Mouse (Mus musculus): ENCODE results near the gene Ppp1ca.

The Ppp1ca gene

DNA sequence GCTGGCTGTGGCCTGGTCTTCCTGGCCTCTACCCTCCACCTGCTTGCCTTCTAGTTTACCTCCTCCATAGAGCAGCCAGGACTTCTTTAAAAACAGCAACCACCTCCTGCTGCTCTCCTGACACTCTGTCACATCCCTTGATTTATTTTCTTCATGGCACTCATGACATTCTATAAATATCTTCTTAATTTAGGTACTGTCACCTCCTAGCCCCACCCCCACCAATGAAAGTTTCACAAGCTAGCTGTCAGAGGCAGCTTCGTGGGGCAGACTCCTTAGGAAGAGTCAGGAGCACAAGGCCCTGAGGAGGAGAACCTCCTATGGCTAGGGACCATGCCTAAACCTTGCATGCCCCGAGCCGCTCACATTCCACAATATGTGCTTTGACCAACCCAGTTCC is 4.6 kb upstream of the Ppp1ca start:
- DNase-seq = no peak

DNA sequence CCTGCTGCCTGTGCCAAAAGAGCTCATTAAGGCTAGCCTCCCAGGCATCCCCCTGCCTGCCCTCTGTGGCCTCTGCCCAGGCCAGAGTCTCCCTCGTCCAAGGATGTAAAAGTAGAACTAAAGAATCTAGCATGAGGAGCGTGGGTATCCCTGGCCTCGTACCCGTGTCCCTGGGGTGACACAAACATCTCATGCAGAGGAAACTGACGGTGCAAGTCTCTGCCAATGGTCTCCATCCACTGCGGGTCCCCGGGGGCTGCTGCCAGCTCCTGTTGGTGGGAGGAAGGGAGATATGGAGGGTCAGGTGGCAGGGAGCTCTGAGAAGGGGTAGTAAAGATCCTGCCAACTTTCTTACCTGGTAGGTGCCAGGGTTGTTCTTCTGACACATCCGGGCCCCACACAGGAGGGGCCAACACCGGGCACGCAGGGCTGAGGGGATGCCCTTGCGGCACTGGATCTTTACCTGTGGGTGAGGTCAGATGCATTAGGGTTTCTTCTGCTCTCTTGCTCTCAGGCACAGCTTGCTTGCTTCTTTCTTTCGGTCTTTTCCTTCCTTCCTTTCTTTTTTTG is 2.7 kb upstream of the Ppp1ca start:
- no peak for DNase-seq

DNA sequence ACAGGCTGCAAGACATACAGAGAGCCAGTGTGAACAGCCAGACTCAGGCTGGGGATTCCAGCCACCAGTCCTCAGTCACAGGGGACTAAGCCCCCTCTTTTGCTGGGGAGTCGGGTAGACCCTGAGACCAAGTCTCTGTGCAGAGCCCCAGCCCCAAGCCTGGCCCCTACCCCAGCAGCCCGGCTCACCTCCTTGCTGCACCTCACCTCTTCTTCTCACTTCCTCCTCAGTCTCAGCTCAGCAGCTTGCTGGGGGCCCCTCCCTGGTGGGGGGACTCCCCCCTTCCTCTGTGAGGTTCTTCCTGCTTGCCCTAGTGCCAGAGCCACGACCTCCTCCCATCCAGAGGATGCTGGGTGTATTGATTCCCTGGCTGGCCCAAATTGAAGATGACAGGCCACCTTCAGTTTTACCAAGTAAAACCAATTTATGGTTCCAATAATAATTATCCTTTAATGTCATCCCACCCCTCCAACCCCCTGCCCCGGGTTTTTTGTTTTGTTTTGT is 982 bp upstream of the Ppp1ca start, which contains the start of gene Tbc1d10c:
TSS of gene Tbc1d10c (minus strand) at position 454 of the 504 bp plus-strand sequence.
- DNase-seq = no peak

DNA sequence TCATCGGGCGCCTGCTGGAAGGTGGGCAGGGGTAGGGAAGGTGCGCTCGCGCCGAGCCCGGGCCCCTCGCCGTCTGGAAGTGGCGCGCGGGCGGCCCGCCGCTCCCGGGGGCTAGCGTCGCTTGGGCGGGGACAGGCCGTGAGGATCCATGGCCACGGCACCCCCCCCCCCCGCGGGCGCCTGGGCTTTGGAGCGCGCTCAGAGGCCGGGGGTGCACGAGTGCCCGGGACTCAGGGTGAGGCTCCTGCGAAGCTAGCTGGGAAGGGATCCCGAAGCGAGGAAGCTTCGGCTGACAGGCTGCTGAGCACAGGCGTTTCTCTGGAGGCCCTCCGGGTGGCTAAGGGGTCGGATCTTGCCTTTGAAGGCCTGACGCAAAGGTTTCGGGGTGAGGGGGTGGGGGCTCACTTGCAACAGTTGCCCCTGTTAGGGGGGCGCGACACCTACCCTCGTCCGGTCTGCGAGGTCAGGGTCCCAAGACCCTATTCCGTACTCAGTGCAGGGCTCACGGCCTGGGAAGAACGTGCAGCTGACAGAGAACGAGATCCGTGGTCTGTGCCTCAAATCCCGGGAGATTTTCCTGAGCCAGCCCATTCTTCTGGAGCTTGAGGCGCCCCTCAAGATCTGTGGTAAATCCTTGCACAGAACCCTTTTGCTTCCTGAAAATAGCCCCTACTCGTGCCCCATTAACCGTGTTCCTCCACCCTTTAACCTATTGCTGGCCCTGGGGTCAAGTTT is 553 bp downstream of the Ppp1ca start:
- no peak for DNase-seq

DNA sequence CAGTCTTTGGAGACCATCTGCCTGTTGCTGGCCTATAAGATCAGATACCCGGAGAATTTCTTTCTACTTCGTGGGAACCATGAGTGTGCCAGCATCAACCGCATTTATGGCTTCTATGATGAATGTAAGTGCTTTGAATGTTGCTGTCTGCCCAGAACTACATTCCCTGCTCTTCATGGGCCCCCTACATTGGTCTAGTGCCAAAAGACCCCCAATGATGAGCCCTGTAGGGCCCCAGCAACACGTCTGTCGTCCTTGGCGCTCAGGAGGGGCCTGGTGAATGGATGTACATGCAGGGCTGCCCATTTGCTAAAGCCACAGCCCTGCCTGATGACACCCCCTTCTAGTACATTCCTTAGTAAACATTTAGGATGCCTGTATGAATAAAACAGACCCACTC is 1.3 kb downstream of the Ppp1ca start:
- no peak for DNase-seq

DNA sequence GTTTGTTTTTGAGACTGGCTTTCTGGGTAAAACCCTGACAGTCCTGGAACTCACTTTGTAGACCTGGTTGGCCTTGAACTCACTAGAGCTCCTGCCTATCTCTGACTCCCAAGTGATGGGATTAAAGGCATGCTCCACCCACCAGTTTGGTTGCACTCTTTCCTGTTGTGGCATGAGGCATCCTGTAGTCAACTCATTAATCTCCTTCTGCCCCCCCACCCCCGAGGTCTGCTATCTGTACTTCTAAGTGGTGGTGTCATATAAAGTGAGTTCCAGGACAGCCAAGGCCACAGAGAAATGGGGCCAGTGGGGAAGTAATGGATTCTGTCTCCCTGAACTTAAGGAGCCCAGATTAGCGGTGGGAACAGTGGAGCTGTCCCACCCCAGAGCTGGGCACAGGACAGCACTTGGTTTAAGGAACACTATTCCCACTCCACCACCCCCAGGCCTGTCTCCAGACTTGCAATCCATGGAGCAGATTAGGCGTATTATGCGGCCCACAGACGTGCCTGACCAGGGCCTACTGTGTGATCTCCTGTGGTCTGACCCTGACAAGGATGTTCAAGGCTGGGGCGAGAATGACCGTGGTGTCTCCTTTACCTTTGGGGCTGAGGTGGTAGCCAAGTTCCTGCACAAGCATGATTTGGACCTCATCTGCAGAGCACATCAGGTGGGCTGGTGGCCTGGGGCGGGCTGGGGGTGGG is 2.3 kb downstream of the Ppp1ca start:
- DNase-seq = no peak

DNA sequence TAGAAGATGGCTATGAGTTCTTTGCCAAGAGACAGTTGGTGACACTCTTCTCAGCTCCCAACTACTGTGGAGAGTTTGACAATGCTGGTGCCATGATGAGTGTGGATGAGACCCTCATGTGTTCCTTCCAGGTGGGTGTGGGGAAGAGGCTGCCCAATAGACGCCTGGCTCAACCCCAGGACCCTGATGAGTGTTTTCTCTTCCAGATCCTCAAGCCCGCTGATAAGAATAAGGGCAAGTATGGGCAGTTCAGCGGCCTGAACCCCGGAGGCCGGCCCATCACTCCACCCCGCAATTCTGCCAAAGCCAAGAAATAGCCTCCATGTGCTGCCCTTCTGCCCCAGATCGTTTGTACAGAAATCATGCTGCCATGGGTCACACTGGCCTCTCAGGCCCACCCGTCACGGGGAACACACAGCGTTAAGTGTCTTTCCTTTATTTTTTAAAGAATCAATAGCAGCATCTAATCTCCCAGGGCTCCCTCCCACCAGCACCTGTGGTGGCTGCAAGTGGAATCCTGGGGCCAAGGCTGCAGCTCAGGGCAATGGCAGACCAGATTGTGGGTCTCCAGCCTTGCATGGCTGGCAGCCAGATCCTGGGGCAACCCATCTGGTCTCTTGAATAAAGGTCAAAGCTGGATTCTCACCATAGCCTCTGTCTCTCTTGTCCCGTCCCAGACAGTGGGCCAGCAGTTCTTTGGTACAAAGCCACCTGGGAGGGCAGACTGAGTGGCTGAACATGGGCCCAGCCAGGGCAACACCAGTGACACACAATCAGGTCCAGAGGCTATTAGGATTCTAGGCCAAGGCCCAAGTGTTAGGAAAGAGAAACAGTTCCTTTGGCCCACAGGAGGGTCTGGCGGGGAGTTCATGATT is 3.1 kb downstream of the Ppp1ca start:
- DNase-seq = peak; percentile 83 to 85

DNA sequence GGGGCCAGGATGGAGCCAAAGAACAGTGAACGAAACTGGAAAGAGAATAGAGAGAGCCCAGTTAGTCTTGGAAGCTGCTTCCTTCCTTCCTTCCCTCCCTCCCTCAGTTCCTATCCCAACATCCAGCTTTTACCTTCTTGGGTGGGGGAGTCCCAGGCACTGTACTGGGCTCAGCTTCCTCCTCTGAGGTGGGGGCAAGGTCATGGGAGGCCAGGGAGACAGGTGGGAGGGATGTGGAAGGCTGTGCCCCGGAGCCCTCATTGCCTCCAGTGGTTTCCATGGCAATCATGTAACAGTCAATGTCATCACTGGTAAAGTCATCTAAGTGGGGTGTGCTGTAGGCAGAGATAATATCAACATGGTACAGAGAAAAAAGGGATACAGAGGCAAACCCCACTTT is 4.2 kb downstream of the Ppp1ca start:
- DNase-seq = no peak

DNA sequence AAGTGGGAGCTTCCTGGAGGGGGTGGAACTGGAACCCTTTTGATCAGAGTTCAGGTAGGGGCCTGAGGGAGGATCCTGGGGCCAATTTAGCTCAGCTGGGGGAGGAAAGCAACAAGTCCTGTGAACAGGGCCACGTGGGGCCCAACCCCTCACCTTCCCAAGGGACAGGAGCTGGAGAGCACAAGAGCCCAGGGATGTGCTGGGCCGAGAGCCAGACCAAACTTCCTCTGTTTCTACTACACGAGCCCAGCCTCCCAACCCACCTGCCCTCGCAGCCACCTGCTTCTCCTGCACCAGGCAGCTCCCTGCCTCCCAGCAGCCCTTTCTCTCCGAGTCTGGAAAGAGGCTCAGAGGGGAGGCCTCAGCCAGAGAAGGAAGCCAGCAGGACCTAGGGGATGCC is 4.7 kb downstream of the Ppp1ca start:
- no peak for DNase-seq

DNA sequence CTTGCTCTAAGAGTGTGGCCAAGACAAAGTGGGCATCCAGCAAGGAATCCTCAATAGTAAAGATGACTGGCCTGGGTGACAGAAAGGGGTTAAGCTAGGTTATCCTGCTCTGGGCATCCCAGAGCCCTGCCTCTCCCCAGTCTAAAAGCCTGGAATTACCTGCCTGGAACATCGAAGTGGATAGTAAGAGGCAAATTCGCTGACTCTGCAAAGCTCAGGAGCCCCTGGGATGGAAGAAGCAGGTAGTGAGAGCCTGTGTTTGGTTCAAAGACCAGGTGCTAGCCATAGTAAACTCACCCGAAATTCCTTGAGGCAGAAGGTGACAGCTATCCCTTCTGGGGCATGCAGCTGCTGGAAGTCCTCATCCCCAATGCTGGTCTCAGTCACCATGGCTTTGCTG is 5.3 kb downstream of the Ppp1ca start:
- no peak for DNase-seq

DNA sequence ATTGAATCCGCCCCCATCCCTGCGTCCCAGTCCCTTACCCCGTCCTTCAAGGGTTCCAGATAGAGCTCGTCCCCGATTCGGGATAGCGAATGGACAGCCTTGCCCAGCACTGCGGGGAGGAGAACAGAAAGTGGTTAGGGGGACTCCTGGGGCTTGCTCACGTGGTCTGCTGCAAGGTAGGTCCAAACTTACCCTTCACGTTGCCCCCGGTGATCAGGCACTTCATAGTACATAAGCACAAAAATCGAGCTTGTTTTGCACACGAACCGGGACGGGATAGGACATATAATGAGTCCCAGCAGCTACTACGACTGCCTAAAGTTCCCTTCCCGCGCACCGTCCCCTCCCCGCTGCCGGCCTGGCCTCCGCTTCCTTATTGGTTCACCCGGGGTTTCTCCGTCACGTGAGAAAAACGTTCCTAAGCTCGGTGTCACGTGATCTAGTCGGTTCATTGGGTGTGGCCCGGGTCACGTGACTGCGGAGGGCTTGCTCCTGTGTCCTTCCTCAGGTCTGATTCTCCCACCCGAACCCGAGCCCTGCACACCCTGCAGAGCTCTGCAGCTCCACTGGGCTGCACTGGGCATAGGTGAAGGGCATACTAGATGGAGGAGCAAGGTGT is 9.5 kb downstream of the Ppp1ca start, which contains the start of gene Rad9a:
TSS of gene Rad9a (minus strand) at position 372 of the 619 bp plus-strand sequence.
- peak; percentile 95 to 98 for DNase-seq

DNA sequence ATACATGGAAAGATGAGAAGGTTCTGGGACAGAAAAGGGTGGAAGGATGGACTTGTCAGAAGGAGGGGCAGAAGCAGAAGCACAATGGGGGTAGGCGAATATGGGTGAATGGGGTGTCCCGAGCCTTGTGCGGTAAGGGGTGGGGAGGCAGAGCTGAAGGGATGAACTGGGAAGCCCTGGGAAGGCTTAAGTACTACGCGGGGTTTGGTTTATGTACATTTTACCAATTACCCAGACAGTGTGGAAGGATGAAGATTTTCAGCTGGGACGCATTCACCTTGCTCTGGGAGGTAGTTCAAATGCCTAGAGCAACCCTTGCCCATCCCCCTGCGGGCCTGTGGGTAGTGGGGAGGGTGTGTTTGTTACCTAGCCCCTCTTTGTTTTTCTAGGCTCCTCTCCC is 10.3 kb downstream of the Ppp1ca start:
- DNase-seq = no peak

DNA sequence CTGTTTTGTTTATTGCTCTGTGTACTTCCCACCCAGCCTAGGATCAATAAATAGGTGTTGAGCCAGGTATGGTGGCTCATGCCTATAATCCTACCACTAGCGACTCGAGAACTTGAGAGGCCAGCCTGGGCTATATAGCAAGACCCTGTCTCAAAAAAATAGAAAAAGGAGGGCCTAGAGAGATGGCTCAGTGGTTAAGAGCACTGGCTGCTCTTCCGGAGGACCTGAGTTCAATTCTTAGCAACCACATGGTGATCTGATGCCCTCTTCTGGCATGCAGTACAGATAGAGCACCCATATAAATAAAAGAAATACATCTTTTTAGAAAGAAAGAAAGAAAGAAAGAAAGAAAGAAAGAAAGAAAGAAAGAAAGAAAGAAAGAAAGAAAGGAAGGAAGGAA is 11.3 kb downstream of the Ppp1ca start:
- DNase-seq = no peak

DNA sequence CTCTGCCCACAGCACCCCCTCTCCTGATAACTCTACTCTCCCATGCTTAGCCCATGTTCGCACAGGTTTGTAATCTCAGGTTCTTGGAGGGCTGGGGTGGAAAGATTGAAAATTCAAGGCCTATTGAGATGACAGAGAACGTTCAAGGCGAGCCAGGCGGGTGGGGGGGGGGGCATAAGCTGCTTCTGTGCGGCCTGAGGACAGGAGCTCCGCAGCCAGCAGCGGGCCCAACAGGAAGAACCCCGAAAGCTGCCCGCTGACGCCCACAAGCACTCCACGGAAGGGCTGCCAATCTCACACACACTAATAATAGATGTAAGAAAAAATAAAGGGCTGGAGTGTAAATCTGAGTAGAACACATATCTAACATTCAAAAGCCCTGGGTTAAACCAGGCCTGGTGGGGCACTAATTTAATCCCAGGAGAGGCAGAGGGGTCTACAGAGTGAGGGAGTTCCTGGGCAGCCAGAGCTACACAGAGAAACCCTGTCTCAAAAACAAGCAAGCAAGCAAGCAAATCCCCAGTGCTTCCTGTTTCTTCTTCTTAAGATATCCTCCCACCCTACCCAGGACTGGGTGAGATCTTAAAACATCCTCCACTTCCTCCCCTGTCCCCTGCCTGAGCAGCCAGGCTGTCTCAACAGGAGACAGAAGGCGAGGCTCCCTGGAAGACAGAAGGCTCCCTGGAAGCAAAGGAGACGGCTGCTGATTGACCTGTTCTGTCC is 11.9 kb downstream of the Ppp1ca start:
- no peak for DNase-seq

DNA sequence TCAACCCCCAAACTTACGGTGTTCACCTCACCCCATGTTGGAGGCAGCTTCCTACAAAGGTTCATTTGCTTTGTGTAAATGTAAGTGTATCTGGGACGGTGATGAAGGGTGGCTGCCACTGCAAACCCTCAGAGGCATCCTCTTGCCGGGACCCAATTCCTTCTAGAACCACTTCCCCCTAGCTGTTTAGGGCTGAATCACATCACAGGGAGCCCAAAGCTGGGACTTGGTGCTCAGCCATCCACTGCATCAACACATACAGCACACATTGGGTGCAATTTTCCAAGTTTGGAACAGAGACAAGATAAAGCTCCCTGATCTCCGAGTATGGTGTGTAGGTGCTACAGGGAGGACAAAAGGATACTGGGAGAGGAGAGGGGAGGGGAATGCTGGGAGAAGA is 13.0 kb downstream of the Ppp1ca start:
- no peak for DNase-seq

DNA sequence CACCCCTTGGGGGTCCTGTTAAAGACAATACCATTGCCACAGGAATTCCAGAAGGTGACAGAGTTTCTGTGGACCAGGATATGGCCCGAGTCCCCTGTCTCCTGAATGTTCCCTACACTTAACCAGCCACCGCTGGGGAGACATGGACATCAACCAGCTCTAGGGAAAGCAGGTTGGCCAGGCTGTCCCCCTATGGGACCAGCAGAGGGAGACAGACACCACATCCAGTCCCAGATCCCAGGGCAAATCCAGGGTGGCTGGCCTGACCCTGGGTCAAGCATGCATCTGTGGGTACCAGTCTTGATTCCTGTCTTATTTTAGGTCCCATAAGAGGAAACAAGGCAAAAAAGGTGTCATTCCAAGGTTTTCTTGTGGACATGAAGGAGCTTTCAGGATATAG is 15.1 kb downstream of the Ppp1ca start:
- peak; percentile 70 to 75 for DNase-seq

DNA sequence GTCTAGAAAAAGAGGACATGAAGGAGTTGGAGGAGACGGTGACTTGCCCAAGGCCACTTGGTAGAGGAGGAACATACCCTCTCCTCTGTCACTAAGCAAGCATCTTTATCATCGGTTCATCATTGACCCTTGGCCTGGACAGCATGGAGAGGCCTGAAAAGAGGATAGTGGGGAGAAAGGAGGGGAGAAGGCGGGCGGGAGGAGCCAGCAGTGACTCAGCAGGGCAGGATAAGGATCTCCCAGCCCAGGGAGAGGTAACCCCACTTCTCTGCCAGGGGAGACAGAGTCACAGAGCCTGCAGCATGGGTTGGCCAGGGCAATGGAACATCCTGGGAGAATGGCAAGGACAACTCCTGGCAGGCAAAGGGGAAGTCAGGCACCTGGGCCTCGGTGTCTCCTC is 16.7 kb downstream of the Ppp1ca start:
- DNase-seq = no peak

DNA sequence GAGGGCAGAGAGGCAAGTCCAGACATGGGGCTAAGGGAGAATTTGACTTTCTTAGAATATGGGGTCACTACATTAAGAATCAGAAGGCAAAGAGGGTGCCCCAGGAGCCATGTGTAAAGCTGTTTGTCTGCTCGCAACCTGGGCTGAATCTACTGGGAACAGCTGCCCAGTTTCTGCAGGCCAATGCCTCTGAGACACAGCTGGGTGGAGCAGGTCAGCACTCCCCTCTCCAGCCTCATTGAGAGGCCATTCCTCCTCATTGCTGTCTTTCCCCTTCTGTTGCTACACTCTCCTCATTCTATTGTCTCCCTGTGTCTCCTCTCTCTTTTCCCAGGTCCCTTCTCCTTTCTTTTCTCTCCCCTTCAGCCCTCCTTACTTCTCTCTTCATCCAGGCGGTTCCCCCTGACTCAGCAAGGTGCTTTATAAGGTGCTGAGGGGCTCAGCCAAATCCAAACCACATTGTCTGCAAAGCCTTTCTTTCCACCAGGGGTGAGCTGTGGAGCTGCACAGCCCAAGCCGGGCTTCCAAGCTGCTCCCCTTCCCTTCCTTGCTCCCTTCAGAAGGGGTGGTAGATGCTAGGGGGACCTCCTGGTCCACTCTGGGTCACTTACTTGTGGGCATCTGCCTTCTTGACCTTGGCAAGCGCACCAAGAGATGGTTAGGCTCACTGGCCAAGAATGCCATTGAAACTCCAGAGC is 20.2 kb downstream of the Ppp1ca start:
- no peak for DNase-seq

DNA sequence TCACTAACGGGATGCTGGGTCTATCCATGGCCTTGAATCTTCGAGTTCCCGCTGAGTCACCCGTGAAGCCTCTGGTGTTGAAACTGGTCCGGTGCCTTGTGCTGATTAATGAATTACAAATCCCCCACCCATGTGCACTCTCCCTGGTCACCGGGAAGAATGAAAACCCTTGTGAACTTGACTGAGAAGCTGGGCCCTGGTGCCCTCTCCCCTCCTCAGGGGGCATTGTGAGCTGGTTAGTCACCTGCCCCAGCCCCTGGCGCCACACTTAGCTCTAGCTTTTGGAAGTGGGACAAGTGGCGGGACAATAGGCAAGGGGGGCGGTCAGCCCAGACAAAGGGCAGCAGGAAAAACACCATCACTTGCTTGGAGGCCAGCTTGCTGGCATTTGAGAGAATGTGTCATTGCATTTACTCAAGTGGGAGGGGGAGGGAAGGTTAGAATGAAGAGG is 21.7 kb downstream of the Ppp1ca start:
- no peak for DNase-seq

DNA sequence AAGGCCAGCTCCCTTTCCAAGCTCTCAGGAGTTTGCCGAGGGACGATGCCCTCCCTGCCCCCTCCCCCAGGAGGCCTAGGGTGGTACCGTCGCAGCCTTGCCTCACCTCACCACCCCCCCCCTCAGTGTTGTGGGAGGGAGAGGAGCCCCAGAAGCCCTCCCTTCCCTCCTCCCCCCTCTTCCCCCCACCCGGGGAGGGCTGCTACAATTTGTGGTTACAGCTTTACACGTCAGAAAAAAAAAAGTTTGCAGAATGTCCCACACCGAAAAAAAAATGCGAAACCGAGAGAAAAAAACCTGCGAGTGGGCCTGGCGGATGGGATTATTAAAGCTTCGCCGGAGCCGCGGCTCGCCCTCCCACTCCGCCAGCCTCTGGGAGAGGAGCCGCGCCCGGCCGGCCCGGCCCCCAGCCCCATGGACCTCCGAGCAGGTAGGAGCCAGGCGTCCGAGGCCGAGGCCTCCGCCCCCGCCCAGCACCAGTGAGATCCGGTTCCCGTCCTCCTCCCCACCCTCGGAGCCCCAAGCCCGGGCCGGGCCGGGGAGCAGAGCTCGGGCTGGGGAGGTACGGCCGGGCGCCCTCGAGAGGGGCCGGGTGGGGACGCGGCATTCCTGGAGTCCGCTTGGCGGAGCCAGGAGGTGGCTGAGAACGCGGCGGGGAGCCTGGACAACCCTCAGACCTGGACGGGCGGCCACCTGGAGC is 22.4 kb downstream of the Ppp1ca start, which contains the start of the genes Clcf1 and AC109138.7:
TSS of gene Clcf1 (plus strand) at position 168 of the 700 bp plus-strand sequence.
TSS of gene AC109138.7 (plus strand) at position 287 of the 700 bp plus-strand sequence.
- no peak for DNase-seq
